Mouse (Mus musculus) heart, adult 2 months (tissue): ENCODE results near the gene Nemf.

Source experiments
- CTCF ChIP-seq: fragments of 200-600 bp; IDR thresholded peaks from 2 replicates; pipeline ENCODE4 v1.8.1; 2022; ENCODE audit warnings: antibody characterized with exemption, mild to moderate bottlenecking, moderate library complexity
- POLR2A ChIP-seq: fragments of 200-500 bp; IDR thresholded peaks from 2 replicates; pipeline ENCODE4 v1.6.1; 2011; ENCODE audit warnings: mild to moderate bottlenecking, low read depth, low read length, control low read depth; ENCODE audit not compliant: insufficient read depth

- TF ChIP-seq CTCF (no peak), POLR2A (no peak)
Observed at GRCm38 (mm10) chr12:69402100-69402499, 45.1 kb upstream of the Nemf start.
